Mouse (Mus musculus) embryonic facial prominence, embryonic 11.5 days (tissue): ENCODE data around the gene Patj. TPM values are rescaled to one million over a fixed set of nuclear protein-coding genes. Genes with fewer than 3 reads are reported as not detected.
"Not testable (repeated sequence)": the region's sequence is repeated elsewhere in the genome, so short reads cannot be mapped to it uniquely, and the experiment has no call there.

ENCODE experiments used
- ATAC-seq: fragments of 200-750 bp; cut with Nextera tagmentation; replicated peaks from 2 replicates; pipeline ENCODE4 v1.8.0; 2017; ENCODE audit warnings: low read depth; ENCODE audit not compliant: insufficient number of reproducible peaks, low FRiP score, low TSS enrichment
- DNase-seq: peaks from one replicate; pipeline ENCODE4 v3.0.0-alpha.2; 2015; ENCODE audit warnings: low spot score
- H3K27ac ChIP-seq: fragments of 300-500 bp; sonication (generic); replicated peaks from 2 replicates; pipeline ENCODE4 v1.5.1; 2014; ENCODE audit warnings: mild to moderate bottlenecking, low read depth, low read length, control low read depth
- H3K27me3 ChIP-seq: fragments of 300-500 bp; sonication (generic); 2 replicates; pipeline ENCODE4 v1.6.1; 2014; ENCODE audit warnings: mild to moderate bottlenecking, low read length, moderate library complexity, mixed read lengths; ENCODE audit not compliant: control insufficient read depth, insufficient read depth
- H3K36me3 ChIP-seq: fragments of 300-500 bp; sonication (generic); replicated peaks from 2 replicates; pipeline ENCODE4 v1.6.1; 2014; ENCODE audit warnings: low read depth, mild to moderate bottlenecking, low read length, moderate library complexity, mixed read lengths; ENCODE audit not compliant: control insufficient read depth, insufficient read depth
- H3K4me1 ChIP-seq: fragments of 300-500 bp; sonication (generic); 2 replicates; pipeline ENCODE4 v1.6.1; 2014; ENCODE audit warnings: low read length, mixed read lengths; ENCODE audit not compliant: control insufficient read depth, insufficient read depth
- H3K4me2 ChIP-seq: fragments of 300-500 bp; sonication (generic); 2 replicates; pipeline ENCODE4 v1.6.1; 2014; ENCODE audit warnings: low read depth, mild to moderate bottlenecking, control low read depth, low read length, moderate library complexity
- H3K4me3 ChIP-seq: fragments of 300-500 bp; sonication (generic); 2 replicates; pipeline ENCODE4 v1.5.1; 2014; ENCODE audit warnings: low read depth, low read length, control low read depth
- H3K9ac ChIP-seq: fragments of 300-500 bp; sonication (generic); replicated peaks from 2 replicates; pipeline ENCODE4 v1.6.1; 2014; ENCODE audit warnings: mild to moderate bottlenecking, control low read depth, low read length
- H3K9me3 ChIP-seq: fragments of 300-500 bp; sonication (generic); replicated peaks from 2 replicates; pipeline ENCODE4 v1.6.1; 2016; ENCODE audit warnings: mild to moderate bottlenecking, low read length, inconsistent platforms, mixed read lengths; ENCODE audit not compliant: control insufficient read depth
- WGBS: fragments of 180-500 bp; shearing (Covaris S2); extraction: QIAGEN DNeasy Blood & Tissue Kit; methylation state at CpG from one replicate; pipeline ENCODE4 v1.1.7; 2014; 5-methylcytosine and 5-hydroxymethylcytosine counted together
- polyA plus RNA-seq: library from polyadenylated mRNA; unstranded; fragments of >200 nt; fragmentation: Nextera tagmentation; extraction: Ambion mirVana; gene quantifications from 2 replicates; pipeline ENCODE4 v1.2.1, GENCODE M21; 2014

Gene Patj
- polyA plus RNA-seq, 1 experiment from 2014 or later, result 13.2 TPM

GRCm38 (mm10) chr4:98395346-98395689 lies 267 bp upstream of the Patj start:
- Histone ChIP-seq H3K9me3 (no peaks in the 10 kb centered on the region), H3K27ac (peak overlapping the region; percentile 72; the same call in 1 of the 2 replicates), H3K36me3 (no peaks in the 10 kb centered on the region), H3K4me2 (peak overlapping the region; percentile 91), H3K9ac (peak overlapping the region; percentile 99), H3K4me3 (peak overlapping the region; percentile 74), H3K4me1 (no peaks in the 10 kb centered on the region), H3K27me3 (no peaks in the 10 kb centered on the region)
- DNase-seq (no peak), ATAC-seq (no peak)
- 6% methylated on average over 7 of the region's 7 CpGs for WGBS

- Histone ChIP-seq H3K9ac (no peak overlapping the region), H3K4me1 (no peaks in the 10 kb centered on the region), H3K9me3 (no peaks in the 10 kb centered on the region), H3K36me3 (no peaks in the 10 kb centered on the region), H3K27me3 (no peaks in the 10 kb centered on the region), H3K4me2 (no peak overlapping the region), H3K4me3 (no peak overlapping the region), H3K27ac (no peak overlapping the region)
- DNase-seq (no peak), ATAC-seq (no peak)
- WGBS, result 45% methylated on average over 6 of the region's 6 CpGs
Measured at GRCm38 (mm10) chr4:98400926-98401583, 5.5 kb downstream of the Patj start.

- 71% methylated on average over 2 of the region's 2 CpGs for WGBS
- Histone ChIP-seq H3K27me3 (no peaks in the 10 kb centered on the region), H3K27ac (no peak overlapping the region), H3K9me3 (no peaks in the 10 kb centered on the region), H3K9ac (no peak overlapping the region), H3K4me2 (no peak overlapping the region), H3K4me3 (no peak overlapping the region), H3K4me1 (no peaks in the 10 kb centered on the region), H3K36me3 (no peaks in the 10 kb centered on the region)
- ATAC-seq (no peak), DNase-seq (no peak)
Measured at GRCm38 (mm10) chr4:98401584-98401962, 6.0 kb downstream of the Patj start.

GRCm38 (mm10) chr4:98403492-98403891 lies 7.9 kb downstream of the Patj start:
- H3K36me3 ChIP-seq, result no peaks in the 10 kb centered on the region
- ATAC-seq (no peak), DNase-seq (no peak)
- H3K4me1 ChIP-seq, result no peaks in the 10 kb centered on the region
- no peak overlapping the region for H3K27ac ChIP-seq
- no peaks in the 10 kb centered on the region for H3K27me3 ChIP-seq
- no peak overlapping the region for H3K4me3 ChIP-seq
- WGBS, result 79% methylated on average over 4 of the region's 4 CpGs
- H3K9ac ChIP-seq, result no peak overlapping the region
- no peaks in the 10 kb centered on the region for H3K9me3 ChIP-seq
- H3K4me2 ChIP-seq, result no peak overlapping the region

GRCm38 (mm10) chr4:98404412-98404811 lies 8.8 kb downstream of the Patj start:
- H3K9ac ChIP-seq, result no peak overlapping the region
- no peaks in the 10 kb centered on the region for H3K27me3 ChIP-seq
- H3K36me3 ChIP-seq, result no peaks in the 10 kb centered on the region
- no peaks in the 10 kb centered on the region for H3K4me1 ChIP-seq
- no peaks in the 10 kb centered on the region for H3K9me3 ChIP-seq
- 87% methylated on average over 6 of the region's 6 CpGs for WGBS
- no peak overlapping the region for H3K4me2 ChIP-seq
- no peak overlapping the region for H3K4me3 ChIP-seq
- no peak overlapping the region for H3K27ac ChIP-seq
- no peak for ATAC-seq
- DNase-seq, result no peak

GRCm38 (mm10) chr4:98408455-98408854 lies 12.9 kb downstream of the Patj start:
- Histone ChIP-seq H3K27ac (no peak overlapping the region), H3K4me1 (no peaks in the 10 kb centered on the region), H3K9ac (no peak overlapping the region), H3K9me3 (no peaks in the 10 kb centered on the region), H3K36me3 (no peaks in the 10 kb centered on the region), H3K27me3 (no peaks in the 10 kb centered on the region), H3K4me3 (no peak overlapping the region), H3K4me2 (no peak overlapping the region)
- no peak for ATAC-seq
- WGBS, result 80% methylated on average over 3 of the region's 4 CpGs
- DNase-seq, result no peak

- not testable (repeated sequence) for H3K9me3 ChIP-seq, DNase-seq, H3K27ac ChIP-seq, H3K36me3 ChIP-seq, H3K9ac ChIP-seq, H3K4me1 ChIP-seq, ATAC-seq, H3K27me3 ChIP-seq, H3K4me3 ChIP-seq, H3K4me2 ChIP-seq
- 93% methylated on average over 8 of the region's 8 CpGs for WGBS
Measured at GRCm38 (mm10) chr4:98415150-98415549, 19.6 kb downstream of the Patj start.

GRCm38 (mm10) chr4:98428371-98428770 lies 32.8 kb downstream of the Patj start:
- no peak overlapping the region for H3K27ac ChIP-seq
- no peaks in the 10 kb centered on the region for H3K36me3 ChIP-seq
- H3K9ac ChIP-seq, result no peak overlapping the region
- H3K4me3 ChIP-seq, result no peak overlapping the region
- no peak overlapping the region for H3K4me2 ChIP-seq
- H3K27me3 ChIP-seq, result no peaks in the 10 kb centered on the region
- ATAC-seq, result no peak
- 88% methylated on average over 8 of the region's 8 CpGs for WGBS
- no peak for DNase-seq
- no peaks in the 10 kb centered on the region for H3K9me3 ChIP-seq
- no peaks in the 10 kb centered on the region for H3K4me1 ChIP-seq
